Mouse (Mus musculus): Measurements from ENCODE around the gene 2010300C02Rik. TPM values are rescaled to one million over a fixed set of nuclear protein-coding genes. Genes with fewer than 3 reads are reported as not detected.

2010300C02Rik gene
- polyA plus RNA-seq, 1 experiment from 2014 or later, result 8.5 TPM

- Histone ChIP-seq H3K4me3 (ENCODE audit: low read depth, low read length) (no peak overlapping the region), H3K27me3 (ENCODE audit: insufficient read depth, low read length) (no peaks in the 10 kb centered on the region), H3K9ac (no peak overlapping the region), H3K9me3 (ENCODE audit: low read depth, low read length) (no peaks in the 10 kb centered on the region), H3K4me1 (ENCODE audit: insufficient read depth) (no peaks in the 10 kb centered on the region), H3K36me3 (ENCODE audit: insufficient read depth) (no peaks in the 10 kb centered on the region), H3K4me2 (no peak overlapping the region), H3K27ac (ENCODE audit: low read depth) (no peak overlapping the region)
- DNase-seq (no peak), ATAC-seq (ENCODE audit: insufficient read depth) (no peak)
- 36% methylated on average over 9 of the region's 9 CpGs for WGBS
- no peak for TF ChIP-seq CTCF (IDR thresholded peaks at IDR 0.05; ENCODE audit: low read depth)
These were observed 136.0 kb downstream of the 2010300C02Rik start for GRCm38 (mm10) chr1:37583795-37584464.

- TF ChIP-seq CTCF (IDR thresholded peaks at IDR 0.05; ENCODE audit: low read depth), result no peak
- 84% methylated on average over 8 of the region's 8 CpGs for WGBS
- no peaks in the 10 kb centered on the region for H3K4me1 ChIP-seq (ENCODE audit: insufficient read depth)
- no peak overlapping the region for H3K4me3 ChIP-seq (ENCODE audit: low read depth, low read length)
- DNase-seq (no peak), ATAC-seq (ENCODE audit: insufficient read depth) (no peak)
- H3K9me3 ChIP-seq (ENCODE audit: low read depth, low read length), result no peaks in the 10 kb centered on the region
- H3K27me3 ChIP-seq (ENCODE audit: insufficient read depth, low read length), result no peaks in the 10 kb centered on the region
- no peak overlapping the region for H3K4me2 ChIP-seq
- H3K27ac ChIP-seq (ENCODE audit: low read depth), result no peak overlapping the region
- no peak overlapping the region for H3K9ac ChIP-seq
- H3K36me3 ChIP-seq (ENCODE audit: insufficient read depth), result no peaks in the 10 kb centered on the region
These were observed 136.7 kb downstream of the 2010300C02Rik start for GRCm38 (mm10) chr1:37583167-37583566.

GRCm38 (mm10) chr1:37579686-37580085 lies 140.2 kb downstream of the 2010300C02Rik start:
- no peaks in the 10 kb centered on the region for H3K27me3 ChIP-seq (ENCODE audit: insufficient read depth, low read length)
- no peaks in the 10 kb centered on the region for H3K36me3 ChIP-seq (ENCODE audit: insufficient read depth)
- no peak overlapping the region for H3K4me3 ChIP-seq (ENCODE audit: low read depth, low read length)
- DNase-seq (no peak), ATAC-seq (ENCODE audit: insufficient read depth) (no peak)
- TF ChIP-seq CTCF (IDR thresholded peaks at IDR 0.05; ENCODE audit: low read depth), result no peak
- no peak overlapping the region for H3K4me2 ChIP-seq
- no peak overlapping the region for H3K9ac ChIP-seq
- no peaks in the 10 kb centered on the region for H3K9me3 ChIP-seq (ENCODE audit: low read depth, low read length)
- no peak overlapping the region for H3K27ac ChIP-seq (ENCODE audit: low read depth)
- 92% methylated on average over 13 of the region's 13 CpGs for WGBS
- H3K4me1 ChIP-seq (ENCODE audit: insufficient read depth), result no peaks in the 10 kb centered on the region

DNA sequence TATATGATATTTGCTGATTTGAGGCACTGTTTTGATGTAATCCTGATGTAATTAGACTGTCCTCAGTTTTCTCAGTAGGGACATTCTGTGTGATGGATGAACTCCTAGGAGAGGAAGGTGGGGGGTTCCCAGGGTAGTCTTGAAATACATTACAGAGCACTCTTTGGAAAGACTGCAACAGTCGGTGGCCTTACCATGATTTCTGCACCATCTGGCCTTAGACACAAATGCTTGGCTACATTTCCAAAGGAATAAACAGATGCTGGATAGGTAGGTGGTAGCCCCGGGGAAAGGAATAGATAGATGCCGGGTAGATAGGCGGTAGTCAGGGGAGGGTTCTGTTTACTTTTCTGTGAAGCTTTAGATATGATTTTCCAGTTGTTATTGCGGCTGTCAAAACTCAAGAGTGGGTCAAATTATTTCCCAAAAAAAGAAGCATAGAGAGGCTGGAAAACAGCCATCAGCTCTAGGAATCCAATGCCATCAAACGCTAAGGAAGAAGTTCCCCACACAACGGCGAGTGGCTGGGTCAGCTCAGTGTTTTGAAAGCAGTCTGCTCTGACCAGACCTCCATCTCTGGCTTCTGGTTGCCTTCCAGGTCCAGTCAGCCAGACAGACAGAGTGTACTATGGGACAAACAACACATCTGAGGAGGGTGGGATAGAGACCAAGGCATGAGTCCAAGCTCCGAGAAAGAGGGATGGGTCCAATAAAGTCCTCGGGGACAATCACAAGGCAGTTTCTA lies 147.2 kb downstream of the 2010300C02Rik start:
- Histone ChIP-seq H3K4me1 (ENCODE audit: insufficient read depth) (no peaks in the 10 kb centered on the region), H3K9ac (no peak overlapping the region), H3K27ac (ENCODE audit: low read depth) (no peak overlapping the region), H3K27me3 (ENCODE audit: insufficient read depth, low read length) (no peaks in the 10 kb centered on the region), H3K4me3 (ENCODE audit: low read depth, low read length) (no peak overlapping the region), H3K4me2 (no peak overlapping the region), H3K36me3 (ENCODE audit: insufficient read depth) (no peaks in the 10 kb centered on the region), H3K9me3 (ENCODE audit: low read depth, low read length) (no peaks in the 10 kb centered on the region)
- ATAC-seq (ENCODE audit: insufficient read depth) (no peak), DNase-seq (no peak)
- WGBS, result 49% methylated on average over 10 of the region's 10 CpGs
- TF ChIP-seq CTCF (IDR thresholded peaks at IDR 0.05; ENCODE audit: low read depth), result no peak

DNA sequence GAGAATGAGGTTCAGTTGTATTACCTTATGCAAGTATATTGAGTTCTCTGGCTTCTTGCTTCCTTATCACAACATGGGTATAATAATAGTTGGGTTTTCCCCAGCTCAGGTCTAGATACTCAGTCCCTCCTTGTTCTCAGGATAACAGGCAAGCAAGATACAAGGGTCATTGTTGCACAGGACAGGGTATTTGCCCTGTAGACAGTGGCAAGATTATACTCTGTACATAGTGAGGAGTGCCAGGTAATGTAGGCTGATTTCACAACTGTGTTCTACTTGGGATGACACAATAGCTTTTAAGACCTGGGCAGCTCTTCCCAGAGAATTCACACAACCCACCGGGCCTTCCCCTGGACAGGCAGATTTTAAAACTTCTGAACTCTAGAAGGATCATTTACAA lies 151.5 kb downstream of the 2010300C02Rik start:
- DNase-seq, result no peak
- Histone ChIP-seq H3K36me3 (ENCODE audit: insufficient read depth) (no peaks in the 10 kb centered on the region), H3K27me3 (ENCODE audit: insufficient read depth, low read length) (no peaks in the 10 kb centered on the region), H3K9ac (no peak overlapping the region), H3K4me1 (ENCODE audit: insufficient read depth) (no peaks in the 10 kb centered on the region), H3K9me3 (ENCODE audit: low read depth, low read length) (no peaks in the 10 kb centered on the region), H3K4me3 (ENCODE audit: low read depth, low read length) (no peak overlapping the region), H3K4me2 (no peak overlapping the region), H3K27ac (ENCODE audit: low read depth) (no peak overlapping the region)
- ATAC-seq (ENCODE audit: insufficient read depth), result no peak
- 79% methylated on average over 1 of the region's 1 CpGs for WGBS
- no peak for TF ChIP-seq CTCF (IDR thresholded peaks at IDR 0.05; ENCODE audit: low read depth)

DNA sequence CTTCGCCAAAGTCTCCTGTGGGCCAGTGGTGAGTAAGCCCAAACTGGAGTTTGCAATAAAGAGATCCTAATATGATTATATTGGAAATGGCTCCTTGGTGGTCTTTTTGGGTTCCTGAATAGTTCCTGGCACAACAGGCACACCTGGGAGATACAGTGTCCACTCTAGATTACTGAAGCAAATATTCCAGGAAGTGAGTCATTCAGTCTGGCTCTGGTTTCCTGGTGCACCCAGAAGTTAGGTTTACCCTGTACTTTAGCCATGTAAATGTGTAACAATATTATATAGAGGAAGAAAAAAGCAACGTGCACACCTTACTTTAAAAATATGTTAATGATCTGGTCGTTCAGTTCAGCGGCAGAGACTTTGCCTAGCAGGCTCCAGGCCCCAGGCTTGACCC lies 153.1 kb downstream of the 2010300C02Rik start:
- WGBS, result 74% methylated on average over 4 of the region's 4 CpGs
- ATAC-seq (ENCODE audit: insufficient read depth) (no peak), DNase-seq (no peak)
- no peak overlapping the region for H3K4me3 ChIP-seq (ENCODE audit: low read depth, low read length)
- no peak for TF ChIP-seq CTCF (IDR thresholded peaks at IDR 0.05; ENCODE audit: low read depth)
- H3K4me2 ChIP-seq, result no peak overlapping the region
- no peaks in the 10 kb centered on the region for H3K4me1 ChIP-seq (ENCODE audit: insufficient read depth)
- no peaks in the 10 kb centered on the region for H3K36me3 ChIP-seq (ENCODE audit: insufficient read depth)
- H3K9me3 ChIP-seq (ENCODE audit: low read depth, low read length), result no peaks in the 10 kb centered on the region
- no peak overlapping the region for H3K9ac ChIP-seq
- H3K27me3 ChIP-seq (ENCODE audit: insufficient read depth, low read length), result no peaks in the 10 kb centered on the region
- H3K27ac ChIP-seq (ENCODE audit: low read depth), result no peak overlapping the region

DNA sequence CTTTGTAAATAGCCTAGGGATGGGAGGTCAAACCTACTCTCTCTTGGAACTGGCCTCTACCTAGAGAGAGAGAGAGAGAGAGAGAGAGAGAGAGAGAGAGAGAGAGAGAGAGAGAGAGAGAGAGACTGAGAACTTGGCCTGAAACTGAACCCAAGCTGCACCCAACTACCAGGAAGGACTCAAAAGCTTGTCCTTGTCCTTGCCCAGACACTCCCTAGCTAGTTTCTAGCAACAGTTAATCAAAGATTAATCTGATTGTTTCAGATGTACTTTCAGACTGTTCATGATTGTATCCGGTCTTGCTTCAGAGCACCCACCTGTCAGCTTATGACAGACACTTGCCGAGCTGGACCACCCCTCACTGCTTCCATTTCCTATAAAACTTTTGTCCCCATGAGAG lies 153.5 kb downstream of the 2010300C02Rik start:
- DNase-seq (no peak), ATAC-seq (ENCODE audit: insufficient read depth) (no peak)
- TF ChIP-seq CTCF (IDR thresholded peaks at IDR 0.05; ENCODE audit: low read depth), result no peak
- WGBS, result 76% methylated on average over 2 of the region's 2 CpGs
- H3K36me3 ChIP-seq (ENCODE audit: insufficient read depth), result no peaks in the 10 kb centered on the region
- no peaks in the 10 kb centered on the region for H3K9me3 ChIP-seq (ENCODE audit: low read depth, low read length)
- no peak overlapping the region for H3K4me2 ChIP-seq
- H3K27ac ChIP-seq (ENCODE audit: low read depth), result no peak overlapping the region
- H3K27me3 ChIP-seq (ENCODE audit: insufficient read depth, low read length), result no peaks in the 10 kb centered on the region
- H3K9ac ChIP-seq, result no peak overlapping the region
- no peak overlapping the region for H3K4me3 ChIP-seq (ENCODE audit: low read depth, low read length)
- H3K4me1 ChIP-seq (ENCODE audit: insufficient read depth), result no peaks in the 10 kb centered on the region

All from lung, embryonic 14.5 days (tissue).